Mouse (Mus musculus): ENCODE measurements around the gene Adprhl1. TPM values are rescaled to one million over a fixed set of nuclear protein-coding genes. Genes with fewer than 3 reads are reported as not detected.

Adprhl1 gene
- total RNA-seq, 2 experiments from 2014 or later = not detected

- ATAC-seq (replicated peaks; ENCODE audit: low FRiP score, low TSS enrichment, poor library complexity, severe bottlenecking) = no peak
Observed at GRCm38 (mm10) chr8:13174305-13174704, 79.7 kb downstream of the Adprhl1 start.

Other genes with a start within 250 kb of the Adprhl1 start
- not detected in 2 replicates for gene F7, start 228.1 kb downstream of the Adprhl1 start, total RNA-seq (2014; fragmentation: Nextera tagmentation)
- gene F7, start 228.1 kb downstream of the Adprhl1 start, total RNA-seq (2017) = not detected in 2 replicates
- gene F10, start 216.9 kb downstream of the Adprhl1 start, total RNA-seq (2014; fragmentation: Nextera tagmentation) = 1.1 and 2.6 TPM in 2 replicates
- 1.1 and 1.6 TPM in 2 replicates for gene F10, start 216.9 kb downstream of the Adprhl1 start, total RNA-seq (2017)
- gene Proz, start 193.2 kb downstream of the Adprhl1 start, total RNA-seq (2014; fragmentation: Nextera tagmentation) = not detected in 2 replicates
- not detected in 2 replicates for gene Proz, start 193.2 kb downstream of the Adprhl1 start, total RNA-seq (2017)
- 21.4 and 27.9 TPM in 2 replicates for gene Pcid2, start 148.7 kb downstream of the Adprhl1 start, total RNA-seq (2014; fragmentation: Nextera tagmentation)
- gene Pcid2, start 148.7 kb downstream of the Adprhl1 start, total RNA-seq (2017) = 10.1 and 26.9 TPM in 2 replicates
- 147 and 173 TPM in 2 replicates for gene Cul4a, start 148.5 kb downstream of the Adprhl1 start, total RNA-seq (2014; fragmentation: Nextera tagmentation)
- gene Cul4a, start 148.5 kb downstream of the Adprhl1 start, total RNA-seq (2017) = 156 and 175 TPM in 2 replicates
- gene Lamp1, start 95.0 kb downstream of the Adprhl1 start, total RNA-seq (2014; fragmentation: Nextera tagmentation) = 102 and 143 TPM in 2 replicates
- gene Lamp1, start 95.0 kb downstream of the Adprhl1 start, total RNA-seq (2017) = 157 and 169 TPM in 2 replicates
- 1.7 and 3.4 TPM in 2 replicates for gene Grtp1, start 53.5 kb downstream of the Adprhl1 start, total RNA-seq (2014; fragmentation: Nextera tagmentation)
- 1.1 TPM in 1 of 2 replicates, not detected in the other for gene Grtp1, start 53.5 kb downstream of the Adprhl1 start, total RNA-seq (2017)
- 19.3 and 20.2 TPM in 2 replicates for gene Dcun1d2, start 34.0 kb upstream of the Adprhl1 start, total RNA-seq (2014; fragmentation: Nextera tagmentation)
- 19.0 and 23.1 TPM in 2 replicates for gene Dcun1d2, start 34.0 kb upstream of the Adprhl1 start, total RNA-seq (2017)
- 12.7 and 14.0 TPM in 2 replicates for gene Tmco3, start 34.0 kb upstream of the Adprhl1 start, total RNA-seq (2014; fragmentation: Nextera tagmentation)
- 4.2 and 8.1 TPM in 2 replicates for gene Tmco3, start 34.0 kb upstream of the Adprhl1 start, total RNA-seq (2017)
- 260 and 273 TPM in 2 replicates for gene Tfdp1, start 84.6 kb upstream of the Adprhl1 start, total RNA-seq (2014; fragmentation: Nextera tagmentation)
- 139 and 212 TPM in 2 replicates for gene Tfdp1, start 84.6 kb upstream of the Adprhl1 start, total RNA-seq (2017)
- gene Atp4b, start 142.7 kb upstream of the Adprhl1 start, total RNA-seq (2014; fragmentation: Nextera tagmentation) = 0.96 and 1.4 TPM in 2 replicates
- gene Atp4b, start 142.7 kb upstream of the Adprhl1 start, total RNA-seq (2017) = 0.80 and 1.1 TPM in 2 replicates
- 0.25 TPM in 1 of 2 replicates, not detected in the other for gene Grk1, start 150.9 kb upstream of the Adprhl1 start, total RNA-seq (2014; fragmentation: Nextera tagmentation)
- not detected in 2 replicates for gene Grk1, start 150.9 kb upstream of the Adprhl1 start, total RNA-seq (2017)
- gene Tmem255b, start 181.0 kb upstream of the Adprhl1 start, total RNA-seq (2014; fragmentation: Nextera tagmentation) = not detected in 2 replicates
- gene Tmem255b, start 181.0 kb upstream of the Adprhl1 start, total RNA-seq (2017) = not detected in 2 replicates
- gene Gas6, start 240.3 kb upstream of the Adprhl1 start, total RNA-seq (2014; fragmentation: Nextera tagmentation) = not detected in 2 replicates
- 1.3 TPM in 1 of 2 replicates, not detected in the other for gene Gas6, start 240.3 kb upstream of the Adprhl1 start, total RNA-seq (2017)